Mouse (Mus musculus) liver, embryonic 14.5 days (tissue): ENCODE measurements around the gene Mylk. TPM values are rescaled to one million over a fixed set of nuclear protein-coding genes. Genes with fewer than 3 reads are reported as not detected.

Experiments
- ATAC-seq: fragments of 200-750 bp; cut with Nextera tagmentation; 2 replicates; pipeline ENCODE4 v1.8.0; 2017; ENCODE audit warnings: moderate number of reproducible peaks, mild to moderate bottlenecking, moderate library complexity; ENCODE audit not compliant: insufficient read depth
- DNase-seq, 3 experiments: peaks; one replicate each; pipeline ENCODE4 v3.0.0-alpha.2; 2012 to 2013; ENCODE audit warnings: low read depth in 3 of 3, low spot score in 3 of 3
- H3K27ac ChIP-seq: fragments of 300-500 bp; sonication (generic); 2 replicates; pipeline ENCODE4 v1.5.1; 2014; ENCODE audit warnings: moderate library complexity, mild to moderate bottlenecking, control low read depth, inconsistent platforms
- H3K27me3 ChIP-seq: fragments of 300-500 bp; sonication (generic); 2 replicates; pipeline ENCODE4 v1.6.1; 2014; ENCODE audit warnings: mild to moderate bottlenecking, low read length, moderate library complexity; ENCODE audit not compliant: control insufficient read depth, insufficient read depth
- H3K36me3 ChIP-seq: fragments of 300-500 bp; sonication (generic); replicated peaks from 2 replicates; pipeline ENCODE4 v1.6.1; 2014; ENCODE audit warnings: low read depth; ENCODE audit not compliant: control insufficient read depth, insufficient read depth
- H3K4me1 ChIP-seq, 2 experiments: fragments of 200-500 bp in 1 of 2; fragments of 300-500 bp in 1 of 2; sonication (generic) in 1 of 2; replicated peaks; 2 replicates each; pipeline ENCODE4 v1.6.1; 2012 to 2014; ENCODE audit warnings: antibody characterized with exemption in 1 of 2, inconsistent platforms in 1 of 2, low read length in 1 of 2; ENCODE audit not compliant: control insufficient read depth in 2 of 2, insufficient read depth in 2 of 2
- H3K4me2 ChIP-seq: fragments of 300-500 bp; sonication (generic); 2 replicates; pipeline ENCODE4 v1.6.1; 2014; ENCODE audit warnings: low read depth, mild to moderate bottlenecking, control low read depth, moderate library complexity
- H3K4me3 ChIP-seq, 2 experiments: fragments of 200-500 bp in 1 of 2; fragments of 300-500 bp in 1 of 2; sonication (generic) in 1 of 2; 2 replicates each; pipeline ENCODE4 v1.5.1; 2012 to 2014; ENCODE audit warnings: low read depth in 2 of 2, low read length in 2 of 2, mild to moderate bottlenecking in 2 of 2, control low read depth in 1 of 2, inconsistent platforms in 1 of 2, moderate library complexity in 1 of 2; ENCODE audit not compliant: insufficient read depth in 1 of 2
- H3K9ac ChIP-seq: fragments of 300-500 bp; sonication (generic); replicated peaks from 2 replicates; pipeline ENCODE4 v1.6.1; 2014; ENCODE audit warnings: mild to moderate bottlenecking, control low read depth, moderate library complexity
- H3K9me3 ChIP-seq: fragments of 300-500 bp; sonication (generic); 2 replicates; pipeline ENCODE4 v1.6.1; 2016; ENCODE audit warnings: low read length, mixed read lengths; ENCODE audit not compliant: control insufficient read depth
- CTCF ChIP-seq: IDR thresholded peaks from 2 replicates; pipeline ENCODE4 v1.5.1; 2016; ENCODE audit warnings: antibody characterized with exemption, low read depth, control low read depth
- EP300 ChIP-seq: IDR thresholded peaks from 2 replicates; pipeline ENCODE4 v1.6.1; 2016; ENCODE audit warnings: antibody characterized with exemption, low read depth
- WGBS: fragments of 180-500 bp; shearing (Covaris S2); extraction: QIAGEN DNeasy Blood & Tissue Kit; methylation state at CpG from one replicate; pipeline ENCODE4 v1.1.7; 2014; ENCODE audit not compliant: insufficient replicate concordance; 5-methylcytosine and 5-hydroxymethylcytosine counted together
- polyA plus RNA-seq, 2 experiments: library from polyadenylated mRNA; depleted of rRNA in 1 of 2; stranded (reverse) in 1 of 2; unstranded in 1 of 2; fragments of >200 nt; fragmentation: Nextera tagmentation in 1 of 2; extraction: Ambion mirVana in 1 of 2; gene quantifications; 2 replicates each; pipeline versions ENCODE4 v1.2.1 to v1.2.3; 2012 to 2014

The Mylk gene
- polyA plus RNA-seq, 2 experiments: 4.4 to 5.4 TPM

DNA sequence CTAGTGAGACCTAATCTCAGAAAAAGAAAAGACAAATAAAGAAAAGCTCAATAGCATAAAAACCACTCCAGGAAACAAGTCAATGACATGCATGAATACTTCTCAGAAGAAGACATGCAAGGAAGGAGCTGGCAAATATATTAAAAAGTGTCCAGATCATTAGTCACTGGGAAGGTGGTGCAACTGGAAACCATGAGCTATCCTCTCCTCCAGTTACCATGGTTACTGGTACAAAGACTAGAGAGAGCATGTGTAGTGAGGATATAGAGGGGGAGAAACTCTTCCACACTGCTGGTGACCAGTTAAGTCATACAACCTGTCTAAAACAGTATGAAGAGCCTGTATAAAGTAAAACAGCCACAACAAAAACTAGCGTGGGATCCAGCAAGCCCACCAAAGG is 21.2 kb downstream of the Mylk start:
- DNase-seq (no peak), ATAC-seq (no peak)
- no peaks in the 10 kb centered on the region for H3K4me1 ChIP-seq
- WGBS: 66% methylated on average over 1 of the region's 1 CpGs
- H3K36me3 ChIP-seq: no peaks in the 10 kb centered on the region
- H3K9ac ChIP-seq: no peak overlapping the region
- H3K27me3 ChIP-seq: no peaks in the 10 kb centered on the region
- no peak overlapping the region for H3K27ac ChIP-seq
- no peak overlapping the region for H3K4me2 ChIP-seq
- no peak for TF ChIP-seq CTCF
- TF ChIP-seq EP300: no peak
- H3K9me3 ChIP-seq: no peaks in the 10 kb centered on the region
- no peak overlapping the region for H3K4me3 ChIP-seq

DNA sequence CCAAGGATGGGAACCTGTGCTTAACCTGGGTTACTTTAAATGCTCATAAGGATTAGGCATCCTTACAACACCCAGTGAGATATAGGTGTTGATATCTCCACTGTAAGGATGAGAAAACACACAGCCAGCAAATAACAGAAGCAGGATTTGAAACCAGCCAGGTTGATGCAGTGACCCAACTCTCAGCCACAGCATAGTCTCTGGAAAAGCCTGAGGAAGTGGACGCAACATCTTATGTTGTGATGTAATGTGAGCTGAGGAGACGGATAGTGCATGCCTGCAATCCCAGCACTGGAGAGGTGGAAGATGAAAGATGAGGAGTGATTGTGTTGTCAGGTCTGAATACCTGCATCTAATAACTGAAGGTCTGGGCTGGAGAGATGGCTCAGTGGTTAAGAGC is 22.4 kb downstream of the Mylk start:
- TF ChIP-seq EP300 (no peak), CTCF (no peak)

DNA sequence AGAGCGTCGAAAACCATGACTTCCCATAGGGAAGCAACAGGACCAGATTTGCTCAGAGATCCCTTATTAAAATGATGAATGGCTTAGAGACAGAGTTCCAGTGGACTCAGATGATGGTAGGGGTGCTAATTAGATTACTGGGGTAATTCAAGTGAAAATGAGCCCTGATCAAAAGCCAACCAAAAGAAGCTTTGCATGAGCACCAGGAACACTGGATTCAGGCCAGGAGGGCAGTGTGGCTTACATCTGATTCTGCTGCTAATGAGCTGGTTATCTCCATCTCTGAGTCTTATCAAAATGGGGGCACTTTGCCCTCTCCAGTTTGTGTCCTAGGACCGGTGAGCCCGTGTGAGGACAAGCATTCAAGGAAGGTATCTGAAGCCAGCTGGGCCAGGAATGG is 23.4 kb downstream of the Mylk start:
- Histone ChIP-seq H3K4me3 (no peak overlapping the region), H3K9me3 (no peaks in the 10 kb centered on the region), H3K27ac (no peak overlapping the region), H3K27me3 (no peaks in the 10 kb centered on the region), H3K36me3 (no peaks in the 10 kb centered on the region), H3K9ac (no peak overlapping the region), H3K4me1 (no peaks in the 10 kb centered on the region), H3K4me2 (no peak overlapping the region)
- no peak for ATAC-seq
- no peak for TF ChIP-seq CTCF
- TF ChIP-seq EP300: no peak
- WGBS: 55% methylated on average over 4 of the region's 4 CpGs
- no peak for DNase-seq

More for the DNA sequence above, 22.4 kb downstream of the Mylk start:
- H3K4me2 ChIP-seq: no peak overlapping the region
- no peak for DNase-seq
- no peak overlapping the region for H3K9ac ChIP-seq
- H3K36me3 ChIP-seq: no peaks in the 10 kb centered on the region
- H3K27me3 ChIP-seq: no peaks in the 10 kb centered on the region
- no peaks in the 10 kb centered on the region for H3K4me1 ChIP-seq
- no peak for ATAC-seq
- H3K27ac ChIP-seq: no peak overlapping the region
- WGBS: 65% methylated on average over 2 of the region's 2 CpGs
- no peak overlapping the region for H3K4me3 ChIP-seq
- no peaks in the 10 kb centered on the region for H3K9me3 ChIP-seq

DNA sequence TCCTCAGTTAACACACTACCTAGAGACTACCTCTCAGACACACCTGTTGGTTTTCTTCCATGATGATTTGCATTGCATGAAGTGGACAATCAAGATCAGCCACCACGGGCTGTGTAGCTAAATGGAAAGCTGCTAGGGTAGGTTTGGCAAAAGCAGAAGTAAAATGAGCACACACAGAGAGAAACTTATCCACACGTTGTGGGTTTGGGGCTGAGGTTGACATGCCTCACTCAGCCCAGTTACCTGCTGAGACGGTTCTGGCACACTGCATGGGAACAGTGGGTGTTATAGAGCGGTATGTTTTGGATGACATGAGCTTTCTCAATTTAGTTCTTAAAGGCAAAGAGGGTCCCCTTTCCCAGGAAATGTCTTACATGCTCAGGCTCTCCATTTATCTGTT is 25.1 kb downstream of the Mylk start:
- Histone ChIP-seq H3K4me1 (no peaks in the 10 kb centered on the region), H3K4me3 (no peak overlapping the region), H3K27me3 (no peaks in the 10 kb centered on the region), H3K4me2 (no peak overlapping the region), H3K36me3 (no peaks in the 10 kb centered on the region), H3K9me3 (no peaks in the 10 kb centered on the region), H3K9ac (no peak overlapping the region), H3K27ac (no peak overlapping the region)
- 30% methylated on average over 4 of the region's 4 CpGs for WGBS
- TF ChIP-seq CTCF (no peak), EP300 (no peak)
- ATAC-seq: no peak
- DNase-seq: no peak

DNA sequence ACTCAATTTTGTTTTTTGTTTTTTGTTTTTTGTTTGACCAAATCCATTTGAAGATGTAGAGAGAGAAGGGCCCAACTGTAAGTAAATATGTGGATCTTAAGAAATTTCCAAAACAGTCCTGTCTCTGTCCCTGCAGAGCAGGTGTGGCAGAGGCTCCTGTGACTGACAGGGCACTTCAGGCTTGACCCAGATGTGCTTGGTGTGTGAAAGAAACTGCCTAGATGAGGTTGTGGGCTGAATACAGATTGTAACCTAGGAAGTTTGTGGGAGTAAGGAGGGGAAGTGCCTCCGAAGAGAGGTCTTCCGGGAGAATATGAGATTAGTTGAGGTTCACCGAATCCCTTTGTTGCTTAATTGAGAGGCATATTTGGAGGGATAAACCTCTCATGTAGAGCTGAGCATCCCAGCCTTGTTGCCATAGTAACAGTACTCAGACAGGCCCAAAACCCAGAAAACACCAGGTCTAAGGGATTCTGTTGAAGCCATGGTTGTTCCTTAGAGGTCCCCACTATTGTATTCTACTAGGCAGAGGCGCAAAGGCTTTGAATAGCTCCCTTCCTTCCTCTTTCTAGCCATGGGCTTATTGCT is 27.5 kb downstream of the Mylk start:
- TF ChIP-seq CTCF (no peak), EP300 (no peak)
- Histone ChIP-seq H3K4me1 (no peaks in the 10 kb centered on the region), H3K9me3 (no peaks in the 10 kb centered on the region), H3K9ac (no peak overlapping the region), H3K4me2 (no peak overlapping the region), H3K4me3 (no peak overlapping the region), H3K36me3 (no peaks in the 10 kb centered on the region), H3K27me3 (no peaks in the 10 kb centered on the region), H3K27ac (no peak overlapping the region)
- DNase-seq (no peak), ATAC-seq (no peak)
- WGBS: 33% methylated on average over 4 of the region's 4 CpGs
